Mouse (Mus musculus) liver, postnatal 0 days (tissue): ENCODE measurements around the gene Prkch.

Experiments
- CTCF ChIP-seq: sonication (generic); IDR thresholded peaks from 2 replicates; pipeline ENCODE4 v1.5.1; 2016; ENCODE audit warnings: antibody characterized with exemption, low read depth
- EP300 ChIP-seq: IDR thresholded peaks from 2 replicates; pipeline ENCODE4 v1.6.1; 2016; ENCODE audit warnings: antibody characterized with exemption, low read depth, mild to moderate bottlenecking

DNA sequence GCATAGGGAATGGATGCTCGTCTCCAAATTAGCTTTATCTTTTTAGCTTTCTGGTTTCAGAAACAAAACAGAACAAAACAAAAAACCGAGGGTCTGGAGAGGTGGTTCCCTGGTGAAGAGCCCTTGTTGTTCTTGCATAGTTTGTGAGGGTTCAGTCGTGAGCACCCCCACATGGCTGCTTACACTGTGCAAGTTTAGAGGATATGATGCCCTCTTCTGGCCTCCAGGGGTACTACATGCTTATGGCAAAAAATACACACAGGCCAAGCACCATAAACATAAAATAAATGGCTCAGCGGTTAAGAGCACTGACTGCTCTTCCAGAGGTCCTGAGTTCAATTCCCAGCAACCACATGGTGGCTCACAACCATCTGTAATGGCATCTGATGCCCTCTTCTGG, 108.8 kb downstream of the Prkch start:
- TF ChIP-seq EP300 = no peak
- TF ChIP-seq CTCF = peak; percentile 84
